Mouse (Mus musculus): ENCODE data around the gene Gm13695.
"Not testable (repeated sequence)": the region's sequence is repeated elsewhere in the genome, so short reads cannot be mapped to it uniquely, and the experiment has no call there.

Gene Gm13695
- long read RNA-seq, experiment 1, result 0 reads
- long read RNA-seq, experiment 2, result 0 reads

GRCm38 (mm10) chr2:83967013-83967412 lies at the start of gene Gm13695:
Gene Gm13695, plus strand, starts transcription at chr2:83967313.
- intact Hi-C loops (cut with DNase I), result not testable (repeated sequence)

GRCm38 (mm10) chr2:83929478-83930088 lies 37.5 kb upstream of the Gm13695 start:
- intact Hi-C loops (cut with DNase I), result no loop called here

DNA sequence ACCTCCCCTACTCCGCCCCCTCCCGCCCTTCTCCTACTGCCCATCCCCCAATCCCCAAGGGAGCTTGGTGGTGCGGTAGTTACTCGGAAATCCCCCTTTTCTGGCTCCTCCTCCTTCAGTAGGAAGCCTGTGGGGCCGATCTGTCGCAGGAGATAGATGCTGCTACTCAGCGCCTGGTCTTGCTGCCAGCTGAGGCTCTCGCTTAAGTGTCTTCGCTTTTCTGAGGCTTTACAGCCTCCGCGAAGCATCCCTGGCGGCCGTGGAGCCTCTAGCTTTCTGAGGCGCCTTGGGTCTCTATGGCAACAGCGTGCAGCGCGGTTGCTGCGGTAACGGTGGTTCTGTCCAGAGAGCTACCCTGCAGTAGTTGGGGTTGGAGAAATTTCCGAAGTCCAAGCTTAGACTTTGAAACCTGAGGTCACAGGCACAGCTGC lies 26.2 kb upstream of the Gm13695 start, which contains the start of gene Zswim2:
Zswim2 (minus strand) TSS at position 298 of the 431 bp plus-strand sequence.
- intact Hi-C loops (cut with DNase I), result no loop called here

DNA sequence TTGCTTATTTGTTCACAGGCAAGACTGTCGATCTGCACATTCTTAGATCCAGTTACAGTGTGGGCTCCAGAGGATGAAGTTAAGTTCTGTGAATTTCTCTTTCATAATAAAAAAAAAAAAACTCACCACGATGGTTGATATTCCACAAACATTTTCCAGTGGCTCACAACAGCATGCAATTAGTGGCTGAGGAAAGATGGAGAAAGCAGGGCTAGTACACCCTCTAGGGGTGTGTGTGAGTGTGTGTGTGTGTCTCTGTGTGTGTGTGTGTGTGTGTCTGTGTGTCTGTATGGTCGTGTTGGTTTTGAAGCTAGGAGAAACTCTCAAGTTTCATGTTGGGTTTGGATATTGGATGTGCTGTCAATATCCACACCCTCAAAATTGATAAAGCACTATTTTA lies 25.7 kb upstream of the Gm13695 start:
- intact Hi-C loops (cut with DNase I), result no loop called here

GRCm38 (mm10) chr2:83941792-83942191 lies 25.3 kb upstream of the Gm13695 start:
- intact Hi-C loops (cut with DNase I), result no loop called here

DNA sequence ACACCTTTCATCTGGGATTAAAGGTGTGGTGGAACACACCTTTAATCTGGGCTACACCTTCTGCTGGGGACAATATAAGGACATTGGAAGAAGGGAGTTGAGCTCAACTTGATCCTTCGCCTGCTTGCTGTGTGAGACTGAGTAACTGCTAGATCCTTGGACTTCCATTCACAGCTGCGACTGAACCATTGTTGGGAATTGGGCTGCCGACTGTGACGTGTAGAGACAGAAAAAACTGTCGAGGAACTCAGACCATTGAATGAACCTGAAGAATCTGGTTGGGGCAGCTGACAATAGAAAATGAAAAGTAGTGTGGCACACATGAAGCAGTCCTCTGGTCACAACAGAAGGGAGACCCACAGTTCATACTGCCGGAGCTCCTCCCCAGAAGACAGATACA lies 11.7 kb upstream of the Gm13695 start, which contains the start of gene Gm13698:
Gm13698 (plus strand) TSS at position 301 of the 400 bp plus-strand sequence.
- intact Hi-C loops (cut with DNase I), result not testable (repeated sequence)

DNA sequence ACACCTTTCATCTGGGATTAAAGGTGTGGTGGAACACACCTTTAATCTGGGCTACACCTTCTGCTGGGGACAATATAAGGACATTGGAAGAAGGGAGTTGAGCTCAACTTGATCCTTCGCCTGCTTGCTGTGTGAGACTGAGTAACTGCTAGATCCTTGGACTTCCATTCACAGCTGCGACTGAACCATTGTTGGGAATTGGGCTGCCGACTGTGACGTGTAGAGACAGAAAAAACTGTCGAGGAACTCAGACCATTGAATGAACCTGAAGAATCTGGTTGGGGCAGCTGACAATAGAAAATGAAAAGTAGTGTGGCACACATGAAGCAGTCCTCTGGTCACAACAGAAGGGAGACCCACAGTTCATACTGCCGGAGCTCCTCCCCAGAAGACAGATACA lies 5.9 kb upstream of the Gm13695 start, which contains the start of gene Gm13693:
Gm13693 (plus strand) TSS at position 301 of the 400 bp plus-strand sequence.
- intact Hi-C loops (cut with DNase I), result not testable (repeated sequence)

DNA sequence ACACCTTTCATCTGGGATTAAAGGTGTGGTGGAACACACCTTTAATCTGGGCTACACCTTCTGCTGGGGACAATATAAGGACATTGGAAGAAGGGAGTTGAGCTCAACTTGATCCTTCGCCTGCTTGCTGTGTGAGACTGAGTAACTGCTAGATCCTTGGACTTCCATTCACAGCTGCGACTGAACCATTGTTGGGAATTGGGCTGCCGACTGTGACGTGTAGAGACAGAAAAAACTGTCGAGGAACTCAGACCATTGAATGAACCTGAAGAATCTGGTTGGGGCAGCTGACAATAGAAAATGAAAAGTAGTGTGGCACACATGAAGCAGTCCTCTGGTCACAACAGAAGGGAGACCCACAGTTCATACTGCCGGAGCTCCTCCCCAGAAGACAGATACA lies 5.7 kb downstream of the Gm13695 start, which contains the start of gene Gm13696:
Gm13696 (plus strand) TSS at position 301 of the 400 bp plus-strand sequence.
- intact Hi-C loops (cut with DNase I), result not testable (repeated sequence)

DNA sequence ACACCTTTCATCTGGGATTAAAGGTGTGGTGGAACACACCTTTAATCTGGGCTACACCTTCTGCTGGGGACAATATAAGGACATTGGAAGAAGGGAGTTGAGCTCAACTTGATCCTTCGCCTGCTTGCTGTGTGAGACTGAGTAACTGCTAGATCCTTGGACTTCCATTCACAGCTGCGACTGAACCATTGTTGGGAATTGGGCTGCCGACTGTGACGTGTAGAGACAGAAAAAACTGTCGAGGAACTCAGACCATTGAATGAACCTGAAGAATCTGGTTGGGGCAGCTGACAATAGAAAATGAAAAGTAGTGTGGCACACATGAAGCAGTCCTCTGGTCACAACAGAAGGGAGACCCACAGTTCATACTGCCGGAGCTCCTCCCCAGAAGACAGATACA lies 11.5 kb downstream of the Gm13695 start, which contains the start of gene Gm13694:
Gm13694 (plus strand) TSS at position 301 of the 400 bp plus-strand sequence.
- intact Hi-C loops (cut with DNase I), result not testable (repeated sequence)

DNA sequence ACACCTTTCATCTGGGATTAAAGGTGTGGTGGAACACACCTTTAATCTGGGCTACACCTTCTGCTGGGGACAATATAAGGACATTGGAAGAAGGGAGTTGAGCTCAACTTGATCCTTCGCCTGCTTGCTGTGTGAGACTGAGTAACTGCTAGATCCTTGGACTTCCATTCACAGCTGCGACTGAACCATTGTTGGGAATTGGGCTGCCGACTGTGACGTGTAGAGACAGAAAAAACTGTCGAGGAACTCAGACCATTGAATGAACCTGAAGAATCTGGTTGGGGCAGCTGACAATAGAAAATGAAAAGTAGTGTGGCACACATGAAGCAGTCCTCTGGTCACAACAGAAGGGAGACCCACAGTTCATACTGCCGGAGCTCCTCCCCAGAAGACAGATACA lies 17.3 kb downstream of the Gm13695 start, which contains the start of gene Gm13697:
Gm13697 (plus strand) TSS at position 301 of the 400 bp plus-strand sequence.
- intact Hi-C loops (cut with DNase I), result not testable (repeated sequence)

- intact Hi-C loops (cut with DNase I), result not testable (repeated sequence)
Measured at GRCm38 (mm10) chr2:83990253-83990652, 23.1 kb downstream of the Gm13695 start, which contains the start of gene Gm13691. Gene Gm13691, plus strand, starts transcription at chr2:83990553.

DNA sequence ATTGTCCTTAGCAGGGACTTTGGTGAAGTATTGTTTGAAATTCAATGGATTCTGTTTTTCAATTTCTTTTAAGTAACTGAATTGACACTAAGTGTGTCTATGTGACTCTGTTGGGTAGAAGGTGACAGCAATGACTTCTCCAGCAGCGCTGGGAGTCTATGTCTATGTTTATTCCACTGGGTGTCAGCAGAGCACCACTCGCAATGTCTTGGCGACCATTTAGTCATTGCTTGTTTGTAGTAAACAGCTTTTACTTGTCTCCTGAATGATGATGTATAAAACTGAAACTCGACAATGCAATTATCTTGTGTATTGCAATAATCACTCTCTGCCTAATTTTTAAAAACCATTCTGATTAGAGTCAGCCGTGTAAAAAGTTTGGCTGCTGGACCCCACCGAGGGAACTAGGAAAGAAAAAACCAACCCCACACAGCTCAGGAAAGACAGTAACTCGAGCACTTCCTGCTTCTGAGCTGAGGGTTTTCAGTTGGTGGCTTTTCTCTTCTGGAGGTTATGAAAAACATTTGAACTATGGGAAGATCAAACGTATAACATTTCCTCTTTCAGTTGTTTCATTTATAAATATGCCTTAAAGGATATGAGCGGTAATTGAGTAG lies 26.6 kb downstream of the Gm13695 start:
- intact Hi-C loops (cut with DNase I), result not testable (repeated sequence)

DNA sequence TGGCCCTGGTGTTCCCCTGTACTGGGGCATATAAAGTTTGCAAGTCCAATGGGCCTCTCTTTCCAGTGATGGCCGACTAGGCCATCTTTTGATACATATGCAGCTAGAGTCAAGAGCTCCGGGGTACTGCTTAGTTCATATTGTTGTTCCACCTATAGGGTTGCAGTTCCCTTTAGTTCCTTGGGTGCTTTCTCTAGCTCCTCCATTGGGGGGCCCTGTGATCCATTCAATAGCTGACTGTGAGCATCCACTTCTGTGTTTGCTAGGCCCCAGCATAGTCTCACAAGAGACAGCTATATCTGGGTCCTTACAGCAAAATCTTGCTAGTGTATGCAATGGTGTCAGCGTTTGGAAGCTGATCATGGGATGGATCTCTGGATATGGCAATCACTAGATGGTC lies 27.4 kb downstream of the Gm13695 start:
- intact Hi-C loops (cut with DNase I), result not testable (repeated sequence)

DNA sequence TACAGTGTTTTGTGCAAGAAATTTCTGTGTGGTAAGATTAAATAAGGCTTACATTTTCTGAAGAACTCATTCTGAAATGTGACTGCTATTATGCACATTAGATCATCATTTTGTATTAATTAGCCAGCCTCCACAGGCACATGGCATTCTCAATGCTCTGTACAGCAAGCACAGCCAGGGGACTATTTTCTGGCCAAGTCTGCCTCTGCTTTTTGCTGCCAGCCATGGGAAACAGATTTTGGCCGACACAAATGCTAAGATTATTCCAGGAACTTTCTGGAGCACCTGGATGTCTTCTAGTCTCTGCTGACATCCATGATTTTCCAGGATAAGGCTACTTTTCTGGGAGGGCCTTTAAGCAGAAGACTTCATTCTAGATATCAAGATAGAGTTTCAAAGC lies 41.8 kb downstream of the Gm13695 start:
- intact Hi-C loops (cut with DNase I), result no loop called here

DNA sequence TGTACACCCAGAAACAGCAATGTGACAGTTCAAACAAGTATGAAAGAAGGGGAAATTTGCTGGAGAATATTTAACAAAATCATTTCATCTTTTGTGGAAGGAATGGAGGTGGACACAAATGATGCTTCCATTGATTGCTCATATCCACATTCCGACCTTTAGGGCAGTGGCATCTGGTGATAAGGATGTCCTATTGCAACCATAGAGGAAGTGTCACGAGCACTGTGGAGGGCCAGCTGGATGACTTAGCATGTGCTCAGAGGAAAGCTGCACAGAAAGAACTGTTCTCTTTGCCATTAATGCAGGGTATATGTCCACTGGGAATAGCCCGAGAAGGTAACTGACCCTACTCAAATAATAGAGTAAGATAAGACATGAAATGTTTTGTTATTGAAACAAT lies 42.7 kb downstream of the Gm13695 start:
- intact Hi-C loops (cut with DNase I), result no loop called here

GRCm38 (mm10) chr2:84014572-84014971 lies 47.5 kb downstream of the Gm13695 start:
- intact Hi-C loops (cut with DNase I), result no loop called here

GRCm38 (mm10) chr2:84016291-84016690 lies 49.2 kb downstream of the Gm13695 start:
- intact Hi-C loops (cut with DNase I), result not testable (repeated sequence)

DNA sequence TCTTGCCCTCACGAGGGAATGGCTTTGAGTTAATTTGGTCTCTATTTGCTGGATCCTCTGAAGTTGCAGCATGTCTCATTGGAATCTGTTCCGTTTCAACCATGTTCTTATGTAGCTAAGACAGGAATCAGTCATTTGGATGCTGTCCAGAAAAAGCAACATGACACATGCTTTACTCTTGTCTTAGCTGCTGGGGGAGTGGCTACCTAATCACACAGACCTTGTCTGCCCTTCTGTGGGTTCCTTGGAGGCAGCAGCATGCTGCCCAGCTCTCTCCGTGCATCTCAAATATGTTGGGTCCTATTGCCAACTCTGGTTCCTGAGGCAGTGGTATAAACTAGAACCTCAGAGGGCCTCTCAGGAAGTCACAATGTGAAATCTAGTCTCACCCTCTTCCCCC lies 51.2 kb downstream of the Gm13695 start:
- intact Hi-C loops (cut with DNase I), result no loop called here

Data from adrenal gland (tissue).